Mouse (Mus musculus): ENCODE data around the gene Skp2.

- TF ChIP-seq CTCF (IDR thresholded peaks at IDR 0.05; ENCODE audit: borderline replicate concordance, insufficient read depth, low read length) = no peak
- no peak for TF ChIP-seq POLR2A (IDR thresholded peaks at IDR 0.05; ENCODE audit: low read depth, low read length)
These were observed 54.7 kb downstream of the Skp2 start for GRCm38 (mm10) chr15:9100446-9101077.

Measured in embryonic fibroblast, embryonic 13.5 days (primary cell).